Mouse (Mus musculus) thymus, adult 2 months (tissue): Measurements from ENCODE around the gene Rabl6.

ENCODE experiments used
- CTCF ChIP-seq: fragments of 200-500 bp; IDR thresholded peaks from 2 replicates; pipeline ENCODE4 v1.5.1; 2012; ENCODE audit warnings: mild to moderate bottlenecking, control low read depth, low read length, moderate library complexity, borderline replicate concordance; ENCODE audit not compliant: control insufficient read depth, poor library complexity, insufficient read depth; ENCODE audit errors: extremely low read depth
- POLR2A ChIP-seq: fragments of 200-500 bp; IDR thresholded peaks from 2 replicates; pipeline ENCODE4 v1.6.1; 2012; ENCODE audit warnings: mild to moderate bottlenecking, low read length, control low read depth, moderate library complexity; ENCODE audit not compliant: control insufficient read depth, poor library complexity, insufficient read depth; ENCODE audit errors: extremely low read depth

DNA sequence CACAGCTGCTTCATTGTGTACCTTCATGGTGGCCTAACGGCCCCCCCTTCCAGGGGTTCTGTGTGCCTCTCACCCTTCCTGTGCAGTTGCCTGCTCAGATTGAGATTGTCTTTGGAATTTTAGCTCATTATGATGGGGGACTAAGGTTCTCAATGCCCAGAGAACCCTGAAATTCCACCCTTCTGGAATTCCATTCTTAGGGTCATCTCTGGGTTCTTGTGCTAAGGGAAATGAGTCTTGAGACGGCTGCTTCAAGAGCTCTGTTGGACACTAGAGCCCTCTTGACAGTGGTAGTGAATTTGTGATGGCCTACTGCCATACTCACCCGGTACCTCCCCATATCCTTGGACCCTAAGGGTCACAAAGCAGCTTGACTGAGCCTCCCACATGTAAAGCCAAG is 9.3 kb upstream of the Rabl6 start, which contains the start of gene Ccdc183:
- TF ChIP-seq CTCF (no peak), POLR2A (no peak)
